Mouse (Mus musculus): ENCODE data around the gene Gm33543. TPM values are rescaled to one million over a fixed set of nuclear protein-coding genes. Genes with fewer than 3 reads are reported as not detected.

The Gm33543 gene
- total and polyA plus RNA-seq, 3 experiments = not detected

DNA sequence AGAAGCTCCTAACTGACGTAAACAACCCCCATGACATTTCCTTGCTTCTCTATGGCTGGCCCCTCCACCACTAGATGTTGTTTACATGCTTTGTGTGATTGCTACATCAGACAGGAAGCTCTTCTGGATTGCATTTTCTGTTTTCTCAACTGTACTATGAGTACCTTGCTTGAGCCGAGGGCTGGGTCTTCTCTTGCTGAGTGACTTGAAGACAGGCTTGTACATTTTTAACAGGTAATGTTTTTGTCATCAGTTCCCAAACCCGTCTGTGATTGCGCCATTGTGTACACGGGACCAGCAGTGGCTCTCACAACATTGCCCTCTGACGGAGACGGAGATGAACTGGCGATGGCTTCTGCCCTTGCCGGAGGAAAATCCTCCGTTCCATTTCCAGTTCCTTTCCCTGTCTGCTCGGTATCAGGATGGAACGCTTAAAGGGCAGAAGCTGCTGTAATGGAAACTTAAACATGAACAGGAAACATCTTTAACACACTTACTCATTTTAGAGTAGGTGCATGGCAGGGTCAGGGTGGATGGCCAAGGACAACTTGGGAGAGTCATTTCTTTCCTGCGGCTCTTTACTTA, 62.8 kb downstream of the Gm33543 start:
- H3K79me2 ChIP-seq (replicated peaks; ENCODE audit: control insufficient read depth, extremely low read depth, insufficient read depth, poor library complexity, severe bottlenecking) = no peaks in the 10 kb centered on the region
- no peak overlapping the region for H3K27ac ChIP-seq (ENCODE audit: insufficient read depth, low read depth)
- no peak overlapping the region for H3K4me3 ChIP-seq (replicated peaks in 1 of 3; ENCODE audit: low read depth in 2 of 3, low read length in 2 of 3, poor library complexity in 1 of 3)
- DNase-seq (ENCODE audit: extremely low read depth) = no peak
- TF ChIP-seq NRF1 (IDR thresholded peaks at IDR 0.05; ENCODE audit: low read depth, low read length) (no peak), ZNF384 (IDR thresholded peaks at IDR 0.05; ENCODE audit: low read depth, low read length) (no peak), BHLHE40 (IDR thresholded peaks at IDR 0.05; ENCODE audit: low read depth, low read length) (peak; percentile 27; the same call in 1 of the 2 replicates), USF2 (conservative IDR thresholded peaks at IDR 0.05; ENCODE audit: low read depth, low read length) (no peak), POLR2AphosphoS2 (IDR thresholded peaks at IDR 0.05; ENCODE audit: low read depth, low read length) (no peak), TCF12 (IDR thresholded peaks at IDR 0.05; ENCODE audit: low read depth, low read length) (no peak; the same call in 1 of the 2 replicates), GABPA (IDR thresholded peaks at IDR 0.05; ENCODE audit: insufficient replicate concordance, low read depth, low read length) (no peak), USF1 (IDR thresholded peaks at IDR 0.05; ENCODE audit: low read depth, low read length) (no peak), CHD1 (IDR thresholded peaks at IDR 0.05; ENCODE audit: low read depth, low read length) (no peak), ELF1 (IDR thresholded peaks at IDR 0.05; ENCODE audit: low read depth, low read length) (no peak), IRF4 (IDR thresholded peaks at IDR 0.05; ENCODE audit: low read depth, low read length) (no peak), CHD2 (IDR thresholded peaks at IDR 0.05; ENCODE audit: low read length) (peak; percentile 36; the same call in 1 of the 2 replicates), ETS1 (conservative IDR thresholded peaks at IDR 0.05; ENCODE audit: low read depth, low read length) (no peak; the same call in 1 of the 2 replicates), MEF2A (IDR thresholded peaks at IDR 0.05; ENCODE audit: borderline replicate concordance, low read depth, low read length) (no peak), KAT2A (IDR thresholded peaks at IDR 0.05; ENCODE audit: insufficient replicate concordance, low read length) (no peak), PAX5 (IDR thresholded peaks at IDR 0.05; ENCODE audit: low read length) (no peak), MYC (IDR thresholded peaks at IDR 0.05; ENCODE audit: low read depth, low read length) (0 out of 2 replicates have a peak, but pooled peaks have one; percentile 17), JUN (IDR thresholded peaks at IDR 0.05; ENCODE audit: insufficient read depth, low read depth, low read length) (no peak), NELFE (IDR thresholded peaks at IDR 0.05; ENCODE audit: low read depth, low read length) (no peak), E2F4 (IDR thresholded peaks at IDR 0.05; ENCODE audit: insufficient replicate concordance, low read depth, low read length) (no peak), CTCF (conservative IDR thresholded peaks at IDR 0.05 in 1 of 2, IDR thresholded peaks at IDR 0.05 in 1 of 2; ENCODE audit: low read depth in 2 of 2, low read length in 2 of 2) (peak in 1 of 2 experiments; percentile 51; a peak in 2 of 4 replicates), ZKSCAN1 (IDR thresholded peaks at IDR 0.05; ENCODE audit: borderline replicate concordance, low read depth, low read length) (no peak), MXI1 (IDR thresholded peaks at IDR 0.05; ENCODE audit: low read depth, low read length) (no peak), MAX (IDR thresholded peaks at IDR 0.05; ENCODE audit: low read length) (no peak), POLR2A (IDR thresholded peaks at IDR 0.05; ENCODE audit: low read depth, low read length) (no peak), SMC3 (IDR thresholded peaks at IDR 0.05; ENCODE audit: low read depth, low read length) (peak; percentile 54), TBP (conservative IDR thresholded peaks at IDR 0.05; ENCODE audit: low read depth, low read length) (0 out of 2 replicates have a peak, but pooled peaks have one; percentile 33), ZC3H11A (IDR thresholded peaks at IDR 0.05; ENCODE audit: low read depth, low read length) (no peak), MAZ (IDR thresholded peaks at IDR 0.05; ENCODE audit: low read depth, low read length) (no peak), JUND (conservative IDR thresholded peaks at IDR 0.05; ENCODE audit: low read depth, low read length) (0 out of 2 replicates have a peak, but pooled peaks have one; percentile 8), EP300 (IDR thresholded peaks at IDR 0.05; ENCODE audit: low read length) (peak; percentile 59; the same call in 1 of the 2 replicates), MAFK (IDR thresholded peaks at IDR 0.05; ENCODE audit: insufficient replicate concordance, low read length) (no peak), RAD21 (IDR thresholded peaks at IDR 0.05; ENCODE audit: low read depth, low read length) (peak; percentile 19)
- no peaks in the 10 kb centered on the region for H3K36me3 ChIP-seq (replicated peaks in 1 of 2; ENCODE audit: control insufficient read depth in 1 of 2, insufficient read depth in 1 of 2, low read length in 1 of 2)
- peaks cover 3 to 20% of the 10 kb centered on the region in 2 experiments; a peak in 3 of 4 replicates for H3K4me1 ChIP-seq (ENCODE audit: control insufficient read depth in 1 of 2, insufficient read depth in 2 of 2)
- no peak overlapping the region for H3K9ac ChIP-seq (ENCODE audit: insufficient read depth, low read depth)
- H3K4me2 ChIP-seq (ENCODE audit: insufficient read depth, low read depth, poor library complexity, severe bottlenecking) = peak overlapping the region; percentile 41
- dilution Hi-C loops (cut with MboI; ENCODE audit: extremely low pct_ligation_motif_present, extremely low pct_unique_long_range_greater_than_20kb, low sequenced_read_pairs) = no loop called here
- in situ Hi-C loops (cut with MboI; ENCODE audit: low pct_ligation_motif_present, low pct_unique_long_range_greater_than_20kb, low sequenced_read_pairs) = no loop called here
- no peaks in the 10 kb centered on the region for H3K27me3 ChIP-seq (replicated peaks)
- no peaks in the 10 kb centered on the region for H3K9me3 ChIP-seq (replicated peaks; ENCODE audit: low read length)

Measured in CH12.LX (cell line).